Mouse (Mus musculus) CH12F3 (cell line): ENCODE data around the gene Stat1.

Experiments used
- in situ Hi-C: fragments of 300-500 bp; cut with MboI; formaldehyde crosslinking; loops from 2 replicates; pipeline ENCODE4 v1.14.3; 2020; ENCODE audit warnings: low sequenced_read_pairs

Stat1 gene

GRCm38 (mm10) chr1:52118860-52119591 is at the start of gene Stat1:
Gene Stat1, plus strand, starts transcription at chr1:52119440.
- in situ Hi-C loops = no loop called here

- in situ Hi-C loops = no loop called here
Measured at GRCm38 (mm10) chr1:52079724-52080367, 39.4 kb upstream of the Stat1 start.

GRCm38 (mm10) chr1:52080375-52080774 is 38.9 kb upstream of the Stat1 start:
- in situ Hi-C loops = no loop called here

- in situ Hi-C loops = no loop called here
Measured at GRCm38 (mm10) chr1:52086236-52086635, 33.0 kb upstream of the Stat1 start.

GRCm38 (mm10) chr1:52087128-52087527 is 32.1 kb upstream of the Stat1 start:
- in situ Hi-C loops = no loop called here

- in situ Hi-C loops = no loop called here
Measured at GRCm38 (mm10) chr1:52088634-52089033, 30.6 kb upstream of the Stat1 start.

- in situ Hi-C loops = loop anchor here (5.0 to 10.0 kb wide), 2 partner anchors 91 to 464 kb away; no protein-coding TSS in a partner anchor
Measured at GRCm38 (mm10) chr1:52098618-52099232, 20.5 kb upstream of the Stat1 start.

- in situ Hi-C loops = no loop called here
Measured at GRCm38 (mm10) chr1:52100496-52100895, 18.7 kb upstream of the Stat1 start.

- in situ Hi-C loops = no loop called here
Measured at GRCm38 (mm10) chr1:52102795-52103194, 16.4 kb upstream of the Stat1 start.

- in situ Hi-C loops = no loop called here
Measured at GRCm38 (mm10) chr1:52107206-52107605, 12.0 kb upstream of the Stat1 start.

GRCm38 (mm10) chr1:52111217-52111616 is 8.0 kb upstream of the Stat1 start:
- in situ Hi-C loops = no loop called here

- in situ Hi-C loops = no loop called here
Measured at GRCm38 (mm10) chr1:52112301-52112700, 6.9 kb upstream of the Stat1 start.

GRCm38 (mm10) chr1:52113067-52113665 is 6.1 kb upstream of the Stat1 start:
- in situ Hi-C loops = no loop called here

- in situ Hi-C loops = no loop called here
Measured at GRCm38 (mm10) chr1:52113666-52114069, 5.6 kb upstream of the Stat1 start.

- in situ Hi-C loops = no loop called here
Measured at GRCm38 (mm10) chr1:52116441-52116840, 2.8 kb upstream of the Stat1 start.

GRCm38 (mm10) chr1:52117777-52118176 is 1.5 kb upstream of the Stat1 start:
- in situ Hi-C loops = no loop called here

- in situ Hi-C loops = no loop called here
Measured at GRCm38 (mm10) chr1:52119691-52120090, 451 bp downstream of the Stat1 start.

- in situ Hi-C loops = no loop called here
Measured at GRCm38 (mm10) chr1:52120191-52120590, 951 bp downstream of the Stat1 start.

GRCm38 (mm10) chr1:52121052-52121451 is 1.8 kb downstream of the Stat1 start:
- in situ Hi-C loops = no loop called here

- in situ Hi-C loops = no loop called here
Measured at GRCm38 (mm10) chr1:52124818-52125217, 5.6 kb downstream of the Stat1 start.

- in situ Hi-C loops = no loop called here
Measured at GRCm38 (mm10) chr1:52127350-52127749, 8.1 kb downstream of the Stat1 start.

- in situ Hi-C loops = no loop called here
Measured at GRCm38 (mm10) chr1:52129794-52130193, 10.6 kb downstream of the Stat1 start.
